In the genomic region with DNA sequence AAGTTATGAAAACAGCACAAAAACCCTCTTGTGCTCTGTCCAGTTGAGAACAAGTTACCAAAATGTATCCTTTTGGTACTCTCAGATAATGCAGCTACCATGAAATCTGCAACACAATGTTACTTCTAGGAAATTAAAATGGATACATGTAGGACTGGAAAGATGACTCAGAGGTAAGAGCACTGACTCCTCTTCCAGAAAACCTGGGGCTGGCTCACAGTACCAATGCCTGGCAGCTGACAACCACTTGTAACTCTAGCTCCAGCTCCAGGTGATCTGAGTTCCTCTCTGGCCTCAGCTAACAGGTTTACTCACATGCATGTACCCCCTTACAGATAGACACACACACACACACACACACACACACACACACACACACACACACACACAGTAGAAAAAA, we compare ENCODE assay signal across 16 mouse cellular contexts.
"Had no signal": no experiment of that assay in that cellular context is flagged by ENCODE, and none has a peak within 500 bp of the region (broad histone marks: within the 10 kb centered on the region; RNA-seq: fewer than 3 reads in every experiment).

No protein-coding gene starts in this region.

- DNase-seq: cerebellum, adult 8-10 months; cerebellum, postnatal 14 days; embryo, embryonic 11 days; forebrain, postnatal 0 days; gastrocnemius, adult 2 months; gastrocnemius, postnatal 10 days; gastrocnemius, postnatal 14 days; gastrocnemius, postnatal 25 days; gastrocnemius, postnatal 36 days; heart, adult 11 months; heart, adult 18-20 months; heart, adult 2 months had no signal

- ATAC-seq: forebrain, embryonic 13.5 days; forebrain, embryonic 14.5 days; forebrain, embryonic 15.5 days; forebrain, embryonic 16.5 days; forebrain, postnatal 0 days had no signal
